ENCODE assay signal across 31 mouse cellular contexts in genomic region chr10:96863230-96863629, GRCm38 (mm10).
DNase-seq lines count a peak whose midpoint lies in the region; ATAC-seq and TF ChIP-seq lines count a peak whose summit lies in the region.
"Had no signal": no experiment of that assay in that cellular context is flagged by ENCODE, and none has a peak within 500 bp of the region (broad histone marks: within the 10 kb centered on the region; RNA-seq: fewer than 3 reads in every experiment).

No protein-coding gene starts in this region.

- H3K4me2 ChIP-seq in lung, postnatal 0 days (replicated peaks; ENCODE audit: low read depth, low read length) = no peak overlapping the region
- H3K4me2 ChIP-seq in intestine, postnatal 0 days (replicated peaks; ENCODE audit: low read depth) = no peak overlapping the region
- H3K4me2 ChIP-seq: embryonic facial prominence, embryonic 15.5 days; forebrain, embryonic 12.5 days; heart, embryonic 13.5 days; hindbrain, embryonic 14.5 days; limb, embryonic 15.5 days; liver, embryonic 13.5 days; midbrain, embryonic 12.5 days; neural tube, embryonic 13.5 days; stomach, embryonic 15.5 days had no signal

- H3K9ac ChIP-seq in lung, postnatal 0 days (replicated peaks; ENCODE audit: low read depth) = no peak overlapping the region
- no peak overlapping the region for H3K9ac ChIP-seq in intestine, postnatal 0 days (ENCODE audit: low read depth, low read length)
- H3K9ac ChIP-seq: embryonic facial prominence, embryonic 15.5 days; forebrain, embryonic 12.5 days; forebrain, postnatal 0 days; heart, embryonic 13.5 days; hindbrain, embryonic 14.5 days; limb, embryonic 15.5 days; liver, embryonic 13.5 days; midbrain, embryonic 12.5 days; neural tube, embryonic 13.5 days; stomach, embryonic 15.5 days had no signal

- H3K4me3 ChIP-seq in lung, postnatal 0 days (ENCODE audit: low read depth, low read length) = no peak overlapping the region
- H3K4me3 ChIP-seq in intestine, postnatal 0 days (ENCODE audit: low read depth, low read length) = no peak overlapping the region
- H3K4me3 ChIP-seq: embryonic facial prominence, embryonic 10.5 days; embryonic facial prominence, embryonic 15.5 days; forebrain, embryonic 12.5 days; heart, embryonic 13.5 days; limb, embryonic 10.5 days; limb, embryonic 15.5 days; liver, embryonic 13.5 days; midbrain, embryonic 12.5 days; neural tube, embryonic 13.5 days; stomach, embryonic 15.5 days had no signal

- no peak overlapping the region for H3K27ac ChIP-seq in lung, postnatal 0 days (ENCODE audit: low read length)
- no peak overlapping the region for H3K27ac ChIP-seq in intestine, postnatal 0 days (ENCODE audit: low read depth, low read length)
- H3K27ac ChIP-seq: embryonic facial prominence, embryonic 10.5 days; embryonic facial prominence, embryonic 15.5 days; forebrain, embryonic 12.5 days; heart, embryonic 13.5 days; hindbrain, embryonic 14.5 days; kidney, postnatal 0 days; limb, embryonic 10.5 days; limb, embryonic 15.5 days; liver, embryonic 13.5 days; midbrain, embryonic 12.5 days; neural tube, embryonic 13.5 days; stomach, embryonic 15.5 days had no signal

- TF ChIP-seq CTCF in lung, postnatal 0 days (IDR thresholded peaks at IDR 0.05) = no peak
- no peak for TF ChIP-seq CTCF in intestine, postnatal 0 days (IDR thresholded peaks at IDR 0.05; ENCODE audit: low read depth)

- no peaks in the 10 kb centered on the region for H3K36me3 ChIP-seq in lung, postnatal 0 days (ENCODE audit: insufficient read depth, low read length)
- H3K36me3 ChIP-seq in intestine, postnatal 0 days (ENCODE audit: control insufficient read depth, insufficient read depth) = no peaks in the 10 kb centered on the region
- H3K36me3 ChIP-seq: embryonic facial prominence, embryonic 10.5 days; embryonic facial prominence, embryonic 15.5 days; forebrain, embryonic 12.5 days; G1E; heart, embryonic 13.5 days; limb, embryonic 10.5 days; limb, embryonic 15.5 days; liver, embryonic 13.5 days; midbrain, embryonic 12.5 days; neural tube, embryonic 13.5 days; stomach, embryonic 15.5 days had no signal

- no peak for ATAC-seq in lung, postnatal 0 days
- no peak for ATAC-seq in intestine, postnatal 0 days
- ATAC-seq: forebrain, postnatal 0 days; inflammation-experienced regulatory T-cells, adult 6 months; Patski had no signal

- peak; percentile 32 for DNase-seq in gastrocnemius, adult 18-20 months (ENCODE audit: low spot score)
- DNase-seq in gastrocnemius, postnatal 36 days = no peak
- DNase-seq in lung, postnatal 0 days (ENCODE audit: low spot score) = peak; percentile 39
- no peak for DNase-seq in lung, postnatal 36 days
- peak; percentile 85 for DNase-seq in adipocyte (ENCODE audit: low spot score)
- peak; percentile 14 for DNase-seq in mesoderm, embryonic 11.5 days (ENCODE audit: low read depth, low spot score)
- DNase-seq in B cell, adult 2 months = no peak
- DNase-seq: cerebellum, adult 8-10 months; cerebellum, postnatal 25 days; forebrain, postnatal 0 days; gastrocnemius, postnatal 14 days; heart, postnatal 10 days; kidney, adult 18-20 months; layer of hippocampus, adult 9-11 months; liver, embryonic 13.5 days; lung, postnatal 10 days had no signal

- no peaks in the 10 kb centered on the region for H3K9me3 ChIP-seq in lung, postnatal 0 days (ENCODE audit: low read length)
- H3K9me3 ChIP-seq in intestine, postnatal 0 days (ENCODE audit: control insufficient read depth) = no peaks in the 10 kb centered on the region
- H3K9me3 ChIP-seq: embryonic facial prominence, embryonic 10.5 days; embryonic facial prominence, embryonic 15.5 days; forebrain, embryonic 12.5 days; heart, embryonic 13.5 days; limb, embryonic 10.5 days; limb, embryonic 15.5 days; liver, embryonic 13.5 days; midbrain, embryonic 12.5 days; neural tube, embryonic 13.5 days; stomach, embryonic 15.5 days had no signal

- 74% methylated on average over 8 of the region's 8 CpGs for WGBS in lung, postnatal 0 days
- WGBS in intestine, postnatal 0 days = 78% methylated on average over 8 of the region's 8 CpGs

- no peaks in the 10 kb centered on the region for H3K27me3 ChIP-seq in lung, postnatal 0 days (replicated peaks; ENCODE audit: insufficient read depth, low read length)
- H3K27me3 ChIP-seq in intestine, postnatal 0 days (replicated peaks; ENCODE audit: control insufficient read depth, insufficient read depth, low read length) = no peaks in the 10 kb centered on the region
- H3K27me3 ChIP-seq: embryonic facial prominence, embryonic 15.5 days; forebrain, embryonic 12.5 days; heart, embryonic 13.5 days; limb, embryonic 15.5 days; liver, embryonic 13.5 days; midbrain, embryonic 12.5 days; neural tube, embryonic 13.5 days; Patski; stomach, embryonic 15.5 days had no signal

- intact Hi-C loops in gastrocnemius, postnatal 36 days (cut with DNase I) = no loop called here

- no peaks in the 10 kb centered on the region for H3K4me1 ChIP-seq in lung, postnatal 0 days (ENCODE audit: insufficient read depth, low read depth, low read length)
- H3K4me1 ChIP-seq in intestine, postnatal 0 days (replicated peaks; ENCODE audit: control insufficient read depth, insufficient read depth, low read length) = no peaks in the 10 kb centered on the region
- H3K4me1 ChIP-seq: embryonic facial prominence, embryonic 10.5 days; embryonic facial prominence, embryonic 15.5 days; forebrain, embryonic 12.5 days; heart, embryonic 13.5 days; limb, embryonic 10.5 days; limb, embryonic 15.5 days; liver, embryonic 13.5 days; midbrain, embryonic 12.5 days; neural tube, embryonic 13.5 days; stomach, embryonic 15.5 days had no signal

- TF ChIP-seq EP300 in lung, postnatal 0 days (IDR thresholded peaks at IDR 0.05) = no peak

Comparison
In these comparisons a context has a peak if more than half of its experiments do, and no peak if none do; other contexts are left out.
1. DNase-seq: peak in gastrocnemius, adult 18-20 months (single experiment), lung, postnatal 0 days (single experiment), adipocyte (single experiment) and mesoderm, embryonic 11.5 days (single experiment); none in gastrocnemius, postnatal 36 days (0 of 2), lung, postnatal 36 days (single experiment) and B cell, adult 2 months (0 of 2).